Mouse (Mus musculus) MEL (cell line): ENCODE measurements around the gene Mrpl49. TPM values are rescaled to one million over a fixed set of nuclear protein-coding genes. Genes with fewer than 3 reads are reported as not detected.

ENCODE experiments used
- DNase-seq: peaks from one replicate; pipeline ENCODE4 v3.0.0; 2011; ENCODE audit warnings: low read depth, low spot score
- H3K27ac ChIP-seq: 2 replicates; pipeline ENCODE4 v1.5.1; 2012; ENCODE audit warnings: low read depth, mild to moderate bottlenecking, control low read depth, low read length, moderate library complexity; ENCODE audit not compliant: control insufficient read depth
- H3K27me3 ChIP-seq, 2 experiments: fragments of 150-350 bp in 1 of 2; sonication (generic) in 1 of 2; 2 replicates each; pipeline ENCODE4 v1.6.1; 2012; ENCODE audit warnings: low read length in 2 of 2, mild to moderate bottlenecking in 2 of 2, improper control_type of control experiment in 1 of 2, moderate library complexity in 1 of 2; ENCODE audit not compliant: insufficient read depth in 2 of 2, control insufficient read depth in 1 of 2
- H3K36me3 ChIP-seq, 2 experiments: 2 replicates each; pipeline ENCODE4 v1.6.1; 2012 to 2014; ENCODE audit warnings: low read length in 2 of 2, improper control_type of control experiment in 1 of 2, inconsistent platforms in 1 of 2, mild to moderate bottlenecking in 1 of 2; ENCODE audit not compliant: insufficient read depth in 2 of 2, control insufficient read depth in 1 of 2
- H3K4me1 ChIP-seq, 2 experiments: fragments of 150-350 bp in 1 of 2; sonication (generic) in 1 of 2; 2 replicates each; pipeline ENCODE4 v1.6.1; 2012; ENCODE audit warnings: low read length in 2 of 2, improper control_type of control experiment in 1 of 2, mild to moderate bottlenecking in 1 of 2; ENCODE audit not compliant: insufficient read depth in 2 of 2, control insufficient read depth in 1 of 2
- H3K4me3 ChIP-seq, 2 experiments: fragments of 150-350 bp in 1 of 2; sonication (generic) in 1 of 2; 2 replicates each; pipeline ENCODE4 v1.5.1; 2012; ENCODE audit warnings: low read depth in 2 of 2, low read length in 2 of 2, mild to moderate bottlenecking in 2 of 2, moderate library complexity in 2 of 2, control low read depth in 1 of 2, improper control_type of control experiment in 1 of 2; ENCODE audit not compliant: control insufficient read depth in 1 of 2, insufficient read depth in 1 of 2
- H3K79me2 ChIP-seq: 2 replicates; pipeline ENCODE4 v1.6.1; 2012; ENCODE audit warnings: mild to moderate bottlenecking, low read length, moderate library complexity; ENCODE audit not compliant: control insufficient read depth, poor library complexity, insufficient read depth
- H3K9ac ChIP-seq: 2 replicates; pipeline ENCODE4 v1.6.1; 2012; ENCODE audit warnings: low read depth, mild to moderate bottlenecking, control low read depth, low read length, moderate library complexity; ENCODE audit not compliant: control insufficient read depth, poor library complexity, severe bottlenecking
- H3K9me3 ChIP-seq: fragments of 150-350 bp; sonication (generic); replicated peaks from 2 replicates; pipeline ENCODE4 v1.6.1; 2012; ENCODE audit warnings: mild to moderate bottlenecking, low read length, improper control_type of control experiment, moderate library complexity; ENCODE audit not compliant: insufficient read depth
- CHD1 ChIP-seq: IDR thresholded peaks from 2 replicates; pipeline ENCODE4 v1.6.1; 2012; ENCODE audit warnings: low read depth, mild to moderate bottlenecking, inconsistent platforms, low read length, improper control_type of control experiment
- CHD2 ChIP-seq: IDR thresholded peaks from 2 replicates; pipeline ENCODE4 v1.6.1; 2011; ENCODE audit warnings: low read length, improper control_type of control experiment
- CTCF ChIP-seq, 3 experiments: IDR thresholded peaks in 2 of 3; conservative IDR thresholded peaks in 1 of 3; 2 replicates each; pipeline ENCODE4 v1.5.1; 2011 to 2012; ENCODE audit warnings: low read length in 3 of 3, low read depth in 2 of 3, mild to moderate bottlenecking in 2 of 3, improper control_type of control experiment in 1 of 3, inconsistent platforms in 1 of 3, mixed read lengths in 1 of 3, moderate library complexity in 1 of 3; ENCODE audit not compliant: control insufficient read depth in 1 of 3, insufficient read depth in 1 of 3, poor library complexity in 1 of 3, severe bottlenecking in 1 of 3
- ELF1 ChIP-seq: IDR thresholded peaks from 2 replicates; pipeline ENCODE4 v1.6.1; 2014; ENCODE audit warnings: low read depth, mild to moderate bottlenecking, inconsistent platforms, low read length, improper control_type of control experiment, moderate library complexity
- EP300 ChIP-seq, 2 experiments: IDR thresholded peaks; 2 replicates each; pipeline ENCODE4 v1.6.1; 2011; ENCODE audit warnings: improper control_type of control experiment in 2 of 2, low read length in 2 of 2, low read depth in 1 of 2, mild to moderate bottlenecking in 1 of 2
- ETS1 ChIP-seq: IDR thresholded peaks from 2 replicates; pipeline ENCODE4 v1.6.1; 2012; ENCODE audit warnings: low read depth, mild to moderate bottlenecking, inconsistent platforms, low read length, improper control_type of control experiment, moderate library complexity
- GABPA ChIP-seq: IDR thresholded peaks from 2 replicates; pipeline ENCODE4 v1.6.1; 2012; ENCODE audit warnings: low read depth, mild to moderate bottlenecking, inconsistent platforms, low read length, improper control_type of control experiment, moderate library complexity
- GATA1 ChIP-seq: IDR thresholded peaks from 2 replicates; pipeline ENCODE4 v1.6.1; 2011; ENCODE audit warnings: low read depth, low read length, improper control_type of control experiment
- HCFC1 ChIP-seq: IDR thresholded peaks from 2 replicates; pipeline ENCODE4 v1.6.1; 2012; ENCODE audit warnings: low read depth, mild to moderate bottlenecking, inconsistent platforms, low read length, improper control_type of control experiment, moderate library complexity
- MAFK ChIP-seq: IDR thresholded peaks from 2 replicates; pipeline ENCODE4 v1.6.1; 2011; ENCODE audit warnings: low read depth, mild to moderate bottlenecking, low read length, improper control_type of control experiment, borderline replicate concordance
- MAX ChIP-seq: IDR thresholded peaks from 2 replicates; pipeline ENCODE4 v1.6.1; 2011; ENCODE audit warnings: low read length, improper control_type of control experiment
- MAZ ChIP-seq: IDR thresholded peaks from 2 replicates; pipeline ENCODE4 v1.6.1; 2012; ENCODE audit warnings: low read depth, mild to moderate bottlenecking, inconsistent platforms, low read length, improper control_type of control experiment
- MYB ChIP-seq: IDR thresholded peaks from 2 replicates; pipeline ENCODE4 v1.6.1; 2011; ENCODE audit warnings: mild to moderate bottlenecking, low read depth, low read length, improper control_type of control experiment
- MYC ChIP-seq: IDR thresholded peaks from 2 replicates; pipeline ENCODE4 v1.6.1; 2011; ENCODE audit warnings: low read depth, mild to moderate bottlenecking, low read length, improper control_type of control experiment, moderate library complexity
- NELFE ChIP-seq: IDR thresholded peaks from 2 replicates; pipeline ENCODE4 v1.6.1; 2011; ENCODE audit warnings: low read depth, low read length, improper control_type of control experiment
- POLR2AphosphoS5 ChIP-seq: IDR thresholded peaks from 2 replicates; pipeline ENCODE4 v1.6.1; 2012; ENCODE audit warnings: low read depth, borderline replicate concordance, mild to moderate bottlenecking, inconsistent platforms, low read length, moderate library complexity, mixed read lengths
- RAD21 ChIP-seq: IDR thresholded peaks from 2 replicates; pipeline ENCODE4 v1.6.1; 2011; ENCODE audit warnings: mild to moderate bottlenecking, low read depth, low read length, improper control_type of control experiment
- SIN3A ChIP-seq: IDR thresholded peaks from 2 replicates; pipeline ENCODE4 v1.6.1; 2012; ENCODE audit warnings: low read length, improper control_type of control experiment, inconsistent platforms
- SMC3 ChIP-seq: IDR thresholded peaks from 2 replicates; pipeline ENCODE4 v1.6.1; 2011; ENCODE audit warnings: low read depth, low read length, improper control_type of control experiment
- TAL1 ChIP-seq: IDR thresholded peaks from 2 replicates; pipeline ENCODE4 v1.6.1; 2012; ENCODE audit warnings: mild to moderate bottlenecking, inconsistent platforms, low read length, moderate library complexity, mixed read lengths
- TCF12 ChIP-seq: IDR thresholded peaks from 2 replicates; pipeline ENCODE4 v1.6.1; 2014; ENCODE audit warnings: low read depth, mild to moderate bottlenecking, inconsistent platforms, low read length, improper control_type of control experiment, moderate library complexity
- USF1 ChIP-seq: IDR thresholded peaks from 2 replicates; pipeline ENCODE4 v1.6.1; 2014; ENCODE audit warnings: low read depth, mild to moderate bottlenecking, inconsistent platforms, low read length, improper control_type of control experiment, moderate library complexity
- ZC3H11A ChIP-seq: IDR thresholded peaks from 2 replicates; pipeline ENCODE4 v1.6.1; 2012; ENCODE audit warnings: low read depth, mild to moderate bottlenecking, inconsistent platforms, low read length, improper control_type of control experiment
- ZMIZ1 ChIP-seq: IDR thresholded peaks from 2 replicates; pipeline ENCODE4 v1.6.1; 2012; ENCODE audit warnings: low read depth, mild to moderate bottlenecking, inconsistent platforms, low read length, improper control_type of control experiment, moderate library complexity
- ZNF384 ChIP-seq: IDR thresholded peaks from 2 replicates; pipeline ENCODE4 v1.6.1; 2012; ENCODE audit warnings: low read depth, mild to moderate bottlenecking, inconsistent platforms, low read length, improper control_type of control experiment
- polyA plus RNA-seq, 2 experiments: library from polyadenylated mRNA; stranded (reverse) in 1 of 2; unstranded in 1 of 2; fragments of >175 nt in 1 of 2; fragments of >200 nt in 1 of 2; gene quantifications; 2 replicates each; pipeline versions ENCODE4 v1.2.1 to v1.2.4; 2012; ENCODE audit warnings: low replicate concordance in 2 of 2, low read depth in 1 of 2; ENCODE audit not compliant: insufficient read length in 2 of 2, insufficient read depth in 1 of 2, missing spikeins in 1 of 2
- total RNA-seq: library from RNA; depleted of rRNA; stranded (reverse); fragments of 300-350 nt; gene quantifications from 2 replicates; pipeline ENCODE4 v1.2.3, GENCODE M21; 2012

The Mrpl49 gene
- total and polyA plus RNA-seq, 3 experiments, result 81.6 to 98.7 TPM; not detected in 1

- peak; percentile 69 for DNase-seq
- no peak for TF ChIP-seq ETS1
- TF ChIP-seq MAX, result no peak
- no peak for TF ChIP-seq USF1
- TF ChIP-seq EP300 (IDR thresholded peaks at IDR 0.05; ENCODE audit: low read depth in 1 of 2, low read length in 2 of 2), result peak; percentile 43 to 49; a peak in 3 of 4 replicates
- no peak for TF ChIP-seq CTCF (IDR thresholded peaks at IDR 0.05 in 2 of 3, conservative IDR thresholded peaks at IDR 0.05 in 1 of 3; ENCODE audit: control insufficient read depth in 1 of 3, insufficient read depth in 1 of 3, low read depth in 2 of 3, low read length in 3 of 3, poor library complexity in 1 of 3, severe bottlenecking in 1 of 3)
- TF ChIP-seq MYB, result no peak
- TF ChIP-seq ZC3H11A, result no peak
- no peak for TF ChIP-seq GATA1
- TF ChIP-seq POLR2AphosphoS5, result no peak
- no peak for TF ChIP-seq MYC
- no peak for TF ChIP-seq SMC3
- no peak for TF ChIP-seq NELFE
- TF ChIP-seq TCF12, result 0 out of 2 replicates have a peak, but pooled peaks have one; percentile 22
- peak; percentile 36 for TF ChIP-seq TAL1
- no peak for TF ChIP-seq ELF1
- no peak for TF ChIP-seq CHD2
- TF ChIP-seq MAZ, result no peak
- TF ChIP-seq ZMIZ1, result no peak
- TF ChIP-seq SIN3A, result no peak
- no peak for TF ChIP-seq MAFK
- no peak for TF ChIP-seq ZNF384
- TF ChIP-seq RAD21, result no peak
- no peak for TF ChIP-seq CHD1
- 0 out of 2 replicates have a peak, but pooled peaks have one; percentile 33 for TF ChIP-seq GABPA
- no peak for TF ChIP-seq HCFC1
- TF ChIP-seq, all 39 proteins: peak for 4
- H3K9me3 ChIP-seq, result no peaks in the 10 kb centered on the region
- no peak overlapping the region for H3K27ac ChIP-seq
- no peaks in the 10 kb centered on the region for H3K27me3 ChIP-seq
- H3K9ac ChIP-seq, result no peak overlapping the region
- H3K79me2 ChIP-seq, result no peaks in the 10 kb centered on the region
- H3K4me3 ChIP-seq, result no peak overlapping the region
- H3K36me3 ChIP-seq, result peaks cover 0 to 39% of the 10 kb centered on the region in 2 experiments; a peak in 2 of 4 replicates
- peaks cover 28 to 43% of the 10 kb centered on the region in 2 experiments for H3K4me1 ChIP-seq
Observed at GRCm38 (mm10) chr19:6102169-6102853, 44.7 kb upstream of the Mrpl49 start.
